Mouse (Mus musculus) layer of hippocampus, adult 6 months (tissue): Measurements from ENCODE around the gene Pan2. TPM values are rescaled to one million over a fixed set of nuclear protein-coding genes. Genes with fewer than 3 reads are reported as not detected.

Experiments used
- long read RNA-seq, 2 experiments: library from polyadenylated mRNA; unstranded; transcript quantifications; one replicate each; pipeline ENCODE4 v2.0.0; 2019 to 2020
- polyA plus RNA-seq: library from polyadenylated mRNA; unstranded; fragments of <200 nt; fragmentation: Nextera tagmentation; gene quantifications from 2 replicates; pipeline ENCODE4 v1.2.3, GENCODE M21; 2021

The Pan2 gene
- 2.6 and 2.7 TPM in 2 replicates for polyA plus RNA-seq
- long read RNA-seq, experiment 1, full-length matches to known transcripts: 1 of 4 reads
- long read RNA-seq, experiment 1, partial matches to known transcripts: 1 of 4 reads
- long read RNA-seq, experiment 1, other reads (novel, unspliced or antisense): 2 of 4 reads
- long read RNA-seq, experiment 2, full-length matches to known transcripts: 10 of 34 reads
- long read RNA-seq, experiment 2, partial matches to known transcripts: 6 of 34 reads
- long read RNA-seq, experiment 2, other reads (novel, unspliced or antisense): 18 of 34 reads

DNA sequence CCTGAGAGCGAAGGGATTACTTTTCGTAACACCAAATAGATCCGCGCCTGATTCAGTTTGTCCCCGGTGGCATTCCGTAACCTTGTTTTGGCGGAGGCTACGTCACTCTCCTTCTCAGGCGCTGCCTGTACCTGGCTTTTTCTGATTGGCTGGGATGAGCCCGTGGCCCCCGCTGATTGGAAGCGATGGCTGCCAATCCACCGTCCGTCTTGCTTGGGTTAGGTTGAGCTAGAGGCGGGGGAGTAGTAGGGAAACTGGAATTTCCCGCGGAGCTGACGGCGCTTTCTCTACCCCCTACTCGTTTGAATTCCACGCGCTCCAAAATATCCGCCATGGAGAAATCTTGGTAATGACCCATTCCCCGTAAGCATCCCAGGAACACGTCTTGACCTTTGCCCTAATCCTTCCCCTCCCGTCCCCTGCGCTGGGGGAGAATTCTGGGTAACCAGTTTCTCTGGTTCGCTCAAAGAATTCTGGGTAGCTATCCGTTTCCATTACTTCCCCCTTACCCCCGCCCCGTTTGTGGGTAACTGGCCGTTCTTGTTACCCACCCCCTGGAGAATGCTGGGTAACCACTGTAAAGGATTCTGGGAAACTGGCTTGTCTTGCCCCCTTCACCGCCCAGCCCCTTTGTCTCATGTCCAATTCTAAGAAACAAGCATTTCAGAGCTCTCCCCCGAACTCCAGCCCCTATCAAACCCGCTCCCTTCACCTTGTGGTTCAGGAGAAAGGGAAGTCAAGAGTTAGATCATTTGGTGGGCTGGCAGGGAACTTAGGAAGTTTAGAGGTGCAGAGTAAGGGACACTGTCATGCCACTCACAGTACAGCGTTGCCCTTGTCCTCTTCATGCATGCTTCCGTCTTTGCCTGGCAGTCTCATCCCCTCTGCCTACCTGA, at the start of gene Pan2:
Gene Pan2 (plus strand): TSS at position 210 of the 896 bp plus-strand sequence.

DNA sequence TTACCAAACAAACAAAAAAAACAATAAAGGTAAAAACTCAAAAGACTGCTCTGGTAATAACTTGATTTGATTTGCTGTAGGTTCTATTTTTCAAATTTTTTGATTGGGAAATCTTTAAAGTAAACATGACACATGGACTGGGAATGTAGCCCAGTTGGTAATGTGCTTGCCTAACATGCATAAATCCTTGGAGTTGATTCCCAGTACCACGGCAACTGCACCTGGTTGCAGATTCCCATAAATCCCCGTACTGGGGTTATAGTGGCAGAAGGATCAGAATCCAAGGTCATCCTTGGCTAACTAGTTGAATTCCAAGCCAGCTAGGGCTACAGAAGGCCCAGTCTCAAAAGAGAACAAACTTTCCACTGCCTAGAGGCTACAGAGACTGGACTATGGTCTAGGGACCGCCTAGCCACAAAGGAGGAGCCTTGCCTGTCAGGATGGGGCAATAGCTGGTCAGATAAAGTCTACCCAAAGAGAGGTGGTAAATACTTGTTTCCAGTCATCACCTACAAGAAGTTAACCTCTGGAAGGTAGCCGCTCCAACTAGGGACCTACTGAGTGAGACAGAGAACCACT, 49.4 kb upstream of the Pan2 start, which contains the start of gene Apon:
Gene Apon (plus strand): TSS at position 420 of the 579 bp plus-strand sequence.

GRCm38 (mm10) chr10:128268371-128268770, 34.8 kb upstream of the Pan2 start, which contains the start of gene Apof:
TSS of gene Apof (plus strand) at chr10:128268671.

DNA sequence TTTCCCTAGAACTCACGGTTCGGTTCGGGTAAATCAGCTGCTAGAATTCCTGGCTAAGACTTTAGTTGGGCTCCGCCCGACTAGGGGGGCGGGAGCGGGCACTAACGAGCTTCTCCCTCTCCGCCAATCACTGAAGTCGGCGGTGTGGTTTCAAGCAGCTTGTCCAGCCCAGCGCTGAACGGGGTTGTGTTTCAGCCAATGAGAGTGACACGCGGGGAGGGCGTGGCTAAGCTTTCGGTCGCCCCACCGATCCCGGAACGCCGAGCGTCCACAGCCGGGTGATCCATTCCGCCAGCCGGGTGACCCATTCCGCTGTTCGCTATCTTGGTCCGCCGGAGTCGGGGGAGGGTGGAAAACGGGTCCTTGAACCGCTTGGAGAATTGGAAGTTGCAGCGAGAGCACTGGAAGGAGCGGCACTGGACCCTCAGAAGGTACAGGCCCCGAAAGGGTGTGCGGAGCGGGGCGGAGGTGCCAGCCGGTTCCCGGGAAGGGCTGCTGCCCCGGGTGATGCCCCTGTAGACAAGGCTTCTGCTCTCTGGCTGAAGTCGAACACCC, 32.8 kb upstream of the Pan2 start, which contains the start of gene Stat2:
Gene Stat2 (plus strand): TSS at position 273 of the 555 bp plus-strand sequence.

GRCm38 (mm10) chr10:128298702-128299171, 4.4 kb upstream of the Pan2 start, which contains the start of gene Il23a:
TSS of gene Il23a (minus strand) at chr10:128298752.

DNA sequence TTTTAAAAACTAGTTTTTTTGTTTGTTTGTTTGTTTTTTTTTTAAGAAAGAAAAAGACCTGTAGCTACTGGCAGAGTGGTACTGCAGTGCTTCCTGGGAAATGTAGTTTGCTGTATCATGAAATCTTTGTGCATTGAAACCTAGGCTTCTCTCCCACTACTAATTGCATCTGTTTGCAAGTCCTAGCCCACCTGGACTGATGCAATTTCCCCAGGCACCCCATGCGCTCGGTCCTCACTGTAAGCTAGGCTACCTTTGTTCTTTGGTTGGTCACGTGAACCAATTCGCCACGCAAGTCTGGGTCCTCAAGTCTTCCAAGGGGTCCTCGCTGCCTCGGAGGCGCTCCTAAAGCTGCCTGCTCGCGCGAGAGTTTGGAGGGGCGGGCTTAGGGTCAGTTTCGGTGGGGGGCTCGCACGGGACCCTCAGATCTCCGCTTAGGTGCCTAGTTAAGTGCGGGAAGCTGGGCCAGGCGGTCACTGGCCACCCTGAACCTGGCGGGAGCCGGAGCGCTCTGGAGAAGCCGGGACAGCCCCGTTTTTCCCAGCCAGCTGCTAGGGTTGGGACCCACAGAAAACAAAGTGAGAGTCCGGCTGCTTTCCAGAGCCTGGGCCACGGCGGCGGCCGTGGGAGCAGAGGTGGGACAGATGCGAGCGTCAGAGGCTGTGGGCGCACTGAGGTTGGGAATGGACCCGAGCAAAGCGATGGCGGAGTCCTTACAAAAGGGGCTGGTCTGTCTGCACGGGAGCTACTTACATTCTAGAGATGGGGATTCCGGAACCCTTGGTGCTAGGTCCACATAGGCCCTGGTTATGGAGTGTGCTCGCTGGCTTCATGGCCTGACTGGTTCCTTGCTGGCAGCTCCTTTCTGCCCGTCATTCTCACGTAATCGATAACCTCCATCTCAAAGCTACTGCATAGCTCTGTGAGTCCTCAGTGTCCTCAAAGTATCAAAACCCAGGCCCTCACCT, 19.3 kb downstream of the Pan2 start, which contains the start of gene Cnpy2:
Gene Cnpy2 (plus strand): TSS at position 319 of the 968 bp plus-strand sequence.

DNA sequence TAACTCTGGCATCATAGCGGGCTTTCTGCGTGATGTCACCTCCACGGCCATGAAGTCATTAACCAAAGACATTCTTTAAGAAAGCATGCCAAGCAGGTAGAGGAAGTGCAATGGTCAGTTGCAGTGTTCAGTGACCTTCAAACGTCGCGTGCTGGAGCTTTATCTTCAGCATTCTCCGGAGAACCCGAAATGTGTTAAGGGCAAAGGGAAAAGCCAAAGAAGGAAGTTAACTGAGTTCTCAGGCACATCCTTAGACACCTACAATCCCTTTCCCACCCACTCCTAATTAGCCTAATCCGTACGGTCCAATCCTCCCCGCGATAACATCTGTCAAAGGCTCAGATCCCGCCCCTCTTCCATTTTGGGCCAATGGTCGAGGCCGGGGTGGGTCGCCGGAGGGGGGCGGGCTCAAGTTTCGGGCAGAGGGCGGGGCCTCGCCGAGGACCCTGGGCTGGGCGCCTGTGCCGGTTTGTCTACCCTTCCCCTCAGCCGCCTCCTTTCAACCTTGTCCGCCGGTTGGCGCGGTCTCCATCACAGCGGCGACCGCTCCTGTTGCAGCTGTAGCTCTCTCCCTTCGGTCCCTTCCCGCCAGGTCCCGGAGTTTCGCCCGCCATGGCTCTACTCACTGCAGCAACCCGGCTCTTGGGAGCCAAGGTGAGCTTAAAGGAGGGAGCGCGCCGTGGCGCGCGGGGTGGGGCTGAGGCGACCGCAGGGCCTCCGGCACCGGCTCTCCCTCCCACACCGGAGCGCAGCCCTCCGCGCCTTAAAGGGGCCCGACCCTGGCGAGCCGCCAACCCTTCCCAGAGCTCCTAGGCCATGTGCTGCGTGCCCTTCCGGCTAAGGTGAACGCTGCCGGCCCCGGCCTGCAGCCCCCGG, 34.4 kb downstream of the Pan2 start, which contains the start of gene Cs:
Gene Cs (plus strand): TSS at position 429 of the 876 bp plus-strand sequence.

GRCm38 (mm10) chr10:128368402-128369217, 65.5 kb downstream of the Pan2 start, which contains the start of gene Coq10a:
TSS of gene Coq10a (minus strand) at chr10:128368997.

Other genes starting within 250 kb of the Pan2 start
- gene Ptges3, start 244.4 kb upstream of the Pan2 start, polyA plus RNA-seq: 201 and 217 TPM in 2 replicates
- gene Atp5b, start 220.1 kb upstream of the Pan2 start, polyA plus RNA-seq: 1,647 and 1,721 TPM in 2 replicates
- 4.0 and 4.7 TPM in 2 replicates for gene Baz2a, start 211.8 kb upstream of the Pan2 start, polyA plus RNA-seq
- gene Rbms2, start 123.0 kb upstream of the Pan2 start, polyA plus RNA-seq: 2.6 and 2.7 TPM in 2 replicates
- 10.9 and 11.5 TPM in 2 replicates for gene Gls2, start 108.9 kb upstream of the Pan2 start, polyA plus RNA-seq
- 10.2 and 11.8 TPM in 2 replicates for gene Spryd4, start 91.5 kb upstream of the Pan2 start, polyA plus RNA-seq
- not detected in 2 replicates for gene Mip, start 77.5 kb upstream of the Pan2 start, polyA plus RNA-seq
- gene Timeless, start 71.3 kb upstream of the Pan2 start, polyA plus RNA-seq: 2.3 and 4.9 TPM in 2 replicates
- gene Apon, start 49.2 kb upstream of the Pan2 start, polyA plus RNA-seq: not detected in 2 replicates
- gene Apof, start 34.7 kb upstream of the Pan2 start, polyA plus RNA-seq: 0.11 TPM in 1 of 2 replicates, not detected in the other
- gene Stat2, start 32.8 kb upstream of the Pan2 start, polyA plus RNA-seq: 4.5 and 5.5 TPM in 2 replicates
- not detected in 2 replicates for gene Il23a, start 4.6 kb upstream of the Pan2 start, polyA plus RNA-seq
- gene Cnpy2, start 19.1 kb downstream of the Pan2 start, polyA plus RNA-seq: 155 and 167 TPM in 2 replicates
- 210 and 229 TPM in 2 replicates for gene Cs, start 34.4 kb downstream of the Pan2 start, polyA plus RNA-seq
- 16.1 and 16.7 TPM in 2 replicates for gene Coq10a, start 65.7 kb downstream of the Pan2 start, polyA plus RNA-seq
- 8.8 and 12.6 TPM in 2 replicates for gene Ankrd52, start 73.8 kb downstream of the Pan2 start, polyA plus RNA-seq
- gene Slc39a5, start 97.9 kb downstream of the Pan2 start, polyA plus RNA-seq: 0.06 and 0.18 TPM in 2 replicates
- 107 and 127 TPM in 2 replicates for gene Nabp2, start 108.2 kb downstream of the Pan2 start, polyA plus RNA-seq
- 66.3 and 69.8 TPM in 2 replicates for gene Rnf41, start 108.3 kb downstream of the Pan2 start, polyA plus RNA-seq
- 80.0 and 92.3 TPM in 2 replicates for gene Smarcc2, start 155.9 kb downstream of the Pan2 start, polyA plus RNA-seq
- 843 and 993 TPM in 2 replicates for gene Myl6, start 190.8 kb downstream of the Pan2 start, polyA plus RNA-seq
- 2.1 and 3.8 TPM in 2 replicates for gene Myl6b, start 195.3 kb downstream of the Pan2 start, polyA plus RNA-seq
- gene Esyt1, start 222.5 kb downstream of the Pan2 start, polyA plus RNA-seq: 2.3 and 2.6 TPM in 2 replicates
- 5.6 and 5.8 TPM in 2 replicates for gene Zc3h10, start 244.4 kb downstream of the Pan2 start, polyA plus RNA-seq
- 6,437 and 7,138 TPM in 2 replicates for gene Rpl41, start 246.0 kb downstream of the Pan2 start, polyA plus RNA-seq